Comparison of ENCODE assay signal across 15 mouse cellular contexts in the genomic region with DNA sequence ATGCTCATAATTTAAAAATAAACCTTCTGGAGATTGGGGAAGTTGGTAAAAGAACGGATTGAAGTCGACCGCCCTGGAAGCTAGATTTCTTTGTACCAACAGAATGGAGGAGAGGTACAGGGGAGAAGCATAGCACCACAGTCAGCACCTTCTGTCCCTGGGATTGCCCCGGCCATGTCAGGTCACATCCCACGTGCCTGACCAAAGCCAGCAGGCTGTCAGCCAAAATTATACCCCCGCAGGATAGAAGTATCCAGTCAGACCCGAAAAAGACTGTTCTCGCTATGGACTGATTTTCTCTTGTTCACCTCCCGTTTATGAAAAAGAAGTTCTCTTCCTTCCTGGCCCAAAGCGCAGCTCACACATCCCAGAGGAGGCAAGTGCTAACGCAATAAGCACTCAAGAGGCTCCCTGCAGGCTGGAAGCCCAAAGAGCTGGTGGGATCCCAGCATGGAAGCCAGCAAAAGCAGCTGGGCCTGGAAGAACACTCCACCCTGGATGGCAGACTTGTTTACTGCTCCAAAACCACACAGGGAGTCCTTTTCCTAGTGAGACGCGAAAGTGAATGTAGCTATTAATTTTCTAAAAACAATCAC. TPM values are rescaled to one million over a fixed set of nuclear protein-coding genes. Genes with fewer than 3 reads are reported as not detected.
DNase-seq lines count a peak whose midpoint lies in the region; ATAC-seq lines count a peak whose summit lies in the region.
"Had no signal": no experiment of that assay in that cellular context is flagged by ENCODE, and none has a peak within 500 bp of the region (broad histone marks: within the 10 kb centered on the region; RNA-seq: fewer than 3 reads in every experiment).

No protein-coding gene starts in this region.

- H3K27ac ChIP-seq in forebrain, embryonic 13.5 days, result peak overlapping the region; percentile 68
- H3K27ac ChIP-seq in neural tube, embryonic 15.5 days (replicated peaks), result peak overlapping the region; percentile 54
- H3K27ac ChIP-seq: neural tube, embryonic 12.5 days had no signal

- no peaks in the 10 kb centered on the region for H3K27me3 ChIP-seq in forebrain, embryonic 13.5 days
- H3K27me3 ChIP-seq in neural tube, embryonic 15.5 days (replicated peaks), result no peaks in the 10 kb centered on the region
- H3K27me3 ChIP-seq: neural tube, embryonic 12.5 days had no signal

- H3K4me2 ChIP-seq in forebrain, embryonic 13.5 days, result no peak overlapping the region
- no peak overlapping the region for H3K4me2 ChIP-seq in neural tube, embryonic 15.5 days
- H3K4me2 ChIP-seq: neural tube, embryonic 12.5 days had no signal

- H3K4me3 ChIP-seq in forebrain, embryonic 13.5 days, result no peak overlapping the region
- no peak overlapping the region for H3K4me3 ChIP-seq in neural tube, embryonic 15.5 days (replicated peaks)
- H3K4me3 ChIP-seq: neural tube, embryonic 12.5 days had no signal

- no peaks in the 10 kb centered on the region for H3K9me3 ChIP-seq in forebrain, embryonic 13.5 days (replicated peaks)
- no peaks in the 10 kb centered on the region for H3K9me3 ChIP-seq in neural tube, embryonic 15.5 days (replicated peaks)
- H3K9me3 ChIP-seq: neural tube, embryonic 12.5 days had no signal

- no peaks in the 10 kb centered on the region for H3K36me3 ChIP-seq in forebrain, embryonic 13.5 days (ENCODE audit: poor library complexity, severe bottlenecking)
- no peaks in the 10 kb centered on the region for H3K36me3 ChIP-seq in neural tube, embryonic 15.5 days
- H3K36me3 ChIP-seq: neural tube, embryonic 12.5 days had no signal

- peak; percentile 10 for DNase-seq in cerebellum, adult 11-12 months
- no peak for DNase-seq in cerebellum, adult 9-11 months
- peak; percentile 24 to 41 for DNase-seq in layer of hippocampus, postnatal 10 days (ENCODE audit: low spot score in 2 of 2)
- DNase-seq in layer of hippocampus, adult 9-11 months, result no peak
- no peak for DNase-seq in urinary bladder, adult 2 months (ENCODE audit: low spot score)
- no peak for DNase-seq in T-cell, adult 2 months (ENCODE audit: low spot score)
- DNase-seq: kidney, postnatal 10 days; lung, postnatal 14 days had no signal

- H3K9ac ChIP-seq in forebrain, embryonic 13.5 days, result no peak overlapping the region
- no peak overlapping the region for H3K9ac ChIP-seq in neural tube, embryonic 15.5 days (replicated peaks)
- H3K9ac ChIP-seq: neural tube, embryonic 12.5 days had no signal

- 58% methylated on average over 13 of the region's 13 CpGs for WGBS in forebrain, embryonic 13.5 days
- 60% methylated on average over 13 of the region's 13 CpGs for WGBS in neural tube, embryonic 15.5 days

- no peak for ATAC-seq in forebrain, embryonic 13.5 days
- no peak for ATAC-seq in neural tube, embryonic 15.5 days (ENCODE audit: low FRiP score)

- H3K4me1 ChIP-seq in forebrain, embryonic 13.5 days, result peaks cover 69% of the 10 kb centered on the region
- H3K4me1 ChIP-seq in neural tube, embryonic 15.5 days, result peaks cover 45% of the 10 kb centered on the region

RNA-seq across cellular contexts. Expression of gene Acss1, which starts 19.9 kb away (rescaled TPM):
- 10 to 100 TPM; 19.5 to 21.9 TPM for total RNA-seq in layer of hippocampus, postnatal 10 days (2021)
- 32.9 and 34.1 TPM in 2 replicates for polyA plus RNA-seq in forebrain, embryonic 13.5 days (2015; fragmentation: Nextera tagmentation; extraction: Ambion mirVana)
- polyA plus RNA-seq in neural tube, embryonic 15.5 days (2015; fragmentation: Nextera tagmentation; extraction: Ambion mirVana), result 12.3 and 13.7 TPM in 2 replicates
- 9.2 and 9.7 TPM in 2 replicates for polyA plus RNA-seq in urinary bladder, adult 2 months (2012; rRNA removed)

RNA-seq across cellular contexts. Expression of gene Apmap, which starts 40.0 kb away (rescaled TPM):
- 10 to 100 TPM; 48.9 to 53.0 TPM for total RNA-seq in layer of hippocampus, postnatal 10 days (2021)
- polyA plus RNA-seq in forebrain, embryonic 13.5 days (2015; fragmentation: Nextera tagmentation; extraction: Ambion mirVana), result 37.1 and 40.2 TPM in 2 replicates
- 45.4 and 46.1 TPM in 2 replicates for polyA plus RNA-seq in neural tube, embryonic 15.5 days (2015; fragmentation: Nextera tagmentation; extraction: Ambion mirVana)
- polyA plus RNA-seq in urinary bladder, adult 2 months (2012; rRNA removed), result 37.1 and 44.4 TPM in 2 replicates

RNA-seq across cellular contexts. Expression of gene Vsx1, which starts 40.8 kb away (rescaled TPM):
- under 1 TPM; 0.09 to 0.30 TPM for total RNA-seq in layer of hippocampus, postnatal 10 days (2021)
- 0.10 and 0.12 TPM in 2 replicates for polyA plus RNA-seq in forebrain, embryonic 13.5 days (2015; fragmentation: Nextera tagmentation; extraction: Ambion mirVana)
- polyA plus RNA-seq in neural tube, embryonic 15.5 days (2015; fragmentation: Nextera tagmentation; extraction: Ambion mirVana), result 0.04 and 0.05 TPM in 2 replicates
- polyA plus RNA-seq in urinary bladder, adult 2 months (2012; rRNA removed), result not detected in 2 replicates
- total RNA-seq: gastrocnemius, postnatal 36 days had no signal
- polyA plus RNA-seq: embryonic facial prominence, embryonic 11.5 days; limb, embryonic 11.5 days; spleen, adult 2 months had no signal

Comparison
In these comparisons a context has a peak if more than half of its experiments do, and no peak if none do; other contexts are left out.
1. DNase-seq: peak in cerebellum, adult 11-12 months (single experiment) and layer of hippocampus, postnatal 10 days (2 of 2); none in cerebellum, adult 9-11 months (single experiment), layer of hippocampus, adult 9-11 months (single experiment), urinary bladder, adult 2 months (single experiment) and T-cell, adult 2 months (single experiment).